Mouse (Mus musculus) liver (tissue): ENCODE data around the gene Pcgf2.
"Not testable (repeated sequence)": the region's sequence is repeated elsewhere in the genome, so short reads cannot be mapped to it uniquely, and the experiment has no call there.

ENCODE experiments used
- DNase-seq: peaks from one replicate; pipeline ENCODE4 v3.0.0-alpha.2; 2020; ENCODE audit warnings: mixed read lengths

The Pcgf2 gene

GRCm38 (mm10) chr11:97716021-97716420 lies 15.7 kb upstream of the Pcgf2 start:
- DNase-seq = no peak

GRCm38 (mm10) chr11:97714784-97715760 lies 14.8 kb upstream of the Pcgf2 start:
- no peak for DNase-seq

GRCm38 (mm10) chr11:97714356-97714755 lies 14.1 kb upstream of the Pcgf2 start:
- no peak for DNase-seq

GRCm38 (mm10) chr11:97713896-97714295 lies 13.6 kb upstream of the Pcgf2 start:
- no peak for DNase-seq

GRCm38 (mm10) chr11:97712286-97712685 lies 12.0 kb upstream of the Pcgf2 start:
- DNase-seq = no peak

GRCm38 (mm10) chr11:97711200-97711900 lies 11.1 kb upstream of the Pcgf2 start:
- DNase-seq = no peak

GRCm38 (mm10) chr11:97710067-97710466 lies 9.8 kb upstream of the Pcgf2 start:
- DNase-seq = not testable (repeated sequence)

GRCm38 (mm10) chr11:97703039-97703826 lies 2.9 kb upstream of the Pcgf2 start, which contains the start of gene Psmb3:
Psmb3 (plus strand) TSS chr11:97703399.
- DNase-seq = peak; percentile 96

- DNase-seq = peak; percentile 83
These were observed 2.1 kb upstream of the Pcgf2 start for GRCm38 (mm10) chr11:97702393-97702745.

- no peak for DNase-seq
These were observed 1.5 kb upstream of the Pcgf2 start for GRCm38 (mm10) chr11:97701581-97702392.

- peak; percentile 31 for DNase-seq
These were observed 666 bp upstream of the Pcgf2 start for GRCm38 (mm10) chr11:97700746-97701580.

- DNase-seq = peak; percentile 81
These were observed 683 bp downstream of the Pcgf2 start for GRCm38 (mm10) chr11:97699626-97700002.

GRCm38 (mm10) chr11:97698741-97699611 lies 1.3 kb downstream of the Pcgf2 start:
- peak; percentile 75 for DNase-seq

GRCm38 (mm10) chr11:97697891-97698529 lies 2.3 kb downstream of the Pcgf2 start:
- no peak for DNase-seq

- DNase-seq = no peak
These were observed 3.0 kb downstream of the Pcgf2 start for GRCm38 (mm10) chr11:97697199-97697890.

- DNase-seq = no peak
These were observed 3.6 kb downstream of the Pcgf2 start for GRCm38 (mm10) chr11:97696669-97697068.

GRCm38 (mm10) chr11:97695712-97696401 lies 4.4 kb downstream of the Pcgf2 start:
- no peak for DNase-seq
